Mouse (Mus musculus) midbrain, postnatal 0 days (tissue): ENCODE measurements at regions not wholly inside any gene's neighbourhood (a gene's known extent, or its start where the extent isn't known, plus 50 kb on each side); places are given as distances from the start of the nearest gene placed in this dataset.

Source experiments
- ATAC-seq: fragments of 200-750 bp; cut with Nextera tagmentation; 2 replicates; pipeline ENCODE4 v1.8.0; 2017; ENCODE audit warnings: moderate number of reproducible peaks, mild to moderate bottlenecking, moderate TSS enrichment, moderate library complexity; ENCODE audit not compliant: low FRiP score
- DNase-seq: peaks from one replicate; pipeline ENCODE4 v3.0.0-alpha.2; 2015; ENCODE audit warnings: low spot score
- H3K27ac ChIP-seq: fragments of 300-500 bp; sonication (generic); 2 replicates; pipeline ENCODE4 v1.5.1; 2014; ENCODE audit warnings: low read depth, mild to moderate bottlenecking, low read length, mixed read lengths
- H3K27me3 ChIP-seq: fragments of 300-500 bp; sonication (generic); 2 replicates; pipeline ENCODE4 v1.6.1; 2014; ENCODE audit warnings: low read length, control low read depth, mixed read lengths; ENCODE audit not compliant: insufficient read depth
- H3K36me3 ChIP-seq: fragments of 300-500 bp; sonication (generic); 2 replicates; pipeline ENCODE4 v1.6.1; 2014; ENCODE audit warnings: low read length, control low read depth, mixed read lengths; ENCODE audit not compliant: insufficient read depth
- H3K4me1 ChIP-seq: fragments of 300-500 bp; sonication (generic); 2 replicates; pipeline ENCODE4 v1.6.1; 2014; ENCODE audit warnings: mild to moderate bottlenecking, control low read depth, antibody characterized with exemption, low read length, mixed read lengths; ENCODE audit not compliant: insufficient read depth
- H3K4me2 ChIP-seq: fragments of 300-500 bp; sonication (generic); 2 replicates; pipeline ENCODE4 v1.6.1; 2014; ENCODE audit warnings: low read depth, mild to moderate bottlenecking, low read length, mixed read lengths; ENCODE audit not compliant: poor library complexity, severe bottlenecking
- H3K4me3 ChIP-seq: fragments of 300-500 bp; sonication (generic); 2 replicates; pipeline ENCODE4 v1.5.1; 2014; ENCODE audit warnings: low read depth, mild to moderate bottlenecking, low read length, moderate library complexity
- H3K9ac ChIP-seq: fragments of 300-500 bp; sonication (generic); replicated peaks from 2 replicates; pipeline ENCODE4 v1.6.1; 2014; ENCODE audit warnings: mild to moderate bottlenecking, low read length, moderate library complexity, mixed read lengths; ENCODE audit not compliant: poor library complexity, severe bottlenecking
- H3K9me3 ChIP-seq: fragments of 300-500 bp; sonication (generic); 2 replicates; pipeline ENCODE4 v1.6.1; 2016; ENCODE audit warnings: low read length, control low read depth
- CTCF ChIP-seq: IDR thresholded peaks from 2 replicates; pipeline ENCODE4 v1.5.1; 2016; ENCODE audit warnings: antibody characterized with exemption, mild to moderate bottlenecking
- WGBS: fragments of 180-500 bp; shearing (Covaris S2); extraction: QIAGEN DNeasy Blood & Tissue Kit; methylation state at CpG from one replicate; pipeline ENCODE4 v1.1.7; 2014; 5-methylcytosine and 5-hydroxymethylcytosine counted together

GRCm38 (mm10) chr7:83258363-83258916 lies 326.3 kb upstream of the Tmc3 start:
- Histone ChIP-seq H3K4me1 (no peaks in the 10 kb centered on the region), H3K27me3 (no peaks in the 10 kb centered on the region), H3K9ac (no peak overlapping the region), H3K36me3 (no peaks in the 10 kb centered on the region), H3K27ac (no peak overlapping the region), H3K4me3 (no peak overlapping the region), H3K4me2 (no peak overlapping the region), H3K9me3 (no peaks in the 10 kb centered on the region)
- 52% methylated on average over 2 of the region's 2 CpGs for WGBS
- no peak for DNase-seq
- TF ChIP-seq CTCF = no peak
- ATAC-seq = no peak

- DNase-seq = no peak
- Histone ChIP-seq H3K36me3 (no peaks in the 10 kb centered on the region), H3K9ac (no peak overlapping the region), H3K4me1 (no peaks in the 10 kb centered on the region), H3K9me3 (no peaks in the 10 kb centered on the region), H3K4me2 (no peak overlapping the region), H3K27me3 (no peaks in the 10 kb centered on the region), H3K27ac (no peak overlapping the region), H3K4me3 (no peak overlapping the region)
- TF ChIP-seq CTCF = no peak
- ATAC-seq = no peak
Measured at GRCm38 (mm10) chr7:83261489-83261888, 323.2 kb upstream of the Tmc3 start.

- no peaks in the 10 kb centered on the region for H3K36me3 ChIP-seq
- H3K4me1 ChIP-seq = no peaks in the 10 kb centered on the region
- H3K27me3 ChIP-seq = no peaks in the 10 kb centered on the region
- ATAC-seq = no peak
- no peak for TF ChIP-seq CTCF
- no peaks in the 10 kb centered on the region for H3K9me3 ChIP-seq
- no peak overlapping the region for H3K4me3 ChIP-seq
- H3K27ac ChIP-seq = no peak overlapping the region
- DNase-seq = no peak
- H3K9ac ChIP-seq = no peak overlapping the region
- no peak overlapping the region for H3K4me2 ChIP-seq
- WGBS = 34% methylated on average over 5 of the region's 5 CpGs
Measured at GRCm38 (mm10) chr7:83289915-83290773, 294.6 kb upstream of the Tmc3 start.

- TF ChIP-seq CTCF = no peak
- DNase-seq = no peak
- Histone ChIP-seq H3K4me1 (no peaks in the 10 kb centered on the region), H3K4me2 (no peak overlapping the region), H3K9ac (no peak overlapping the region), H3K27me3 (no peaks in the 10 kb centered on the region), H3K27ac (no peak overlapping the region), H3K9me3 (no peaks in the 10 kb centered on the region), H3K36me3 (no peaks in the 10 kb centered on the region), H3K4me3 (no peak overlapping the region)
- 60% methylated on average over 1 of the region's 1 CpGs for WGBS
- no peak for ATAC-seq
Measured at GRCm38 (mm10) chr7:83307112-83307511, 277.6 kb upstream of the Tmc3 start.

- no peak for DNase-seq
- no peak for ATAC-seq
- Histone ChIP-seq H3K27ac (no peak overlapping the region), H3K4me3 (no peak overlapping the region), H3K4me2 (no peak overlapping the region), H3K9ac (no peak overlapping the region), H3K4me1 (no peaks in the 10 kb centered on the region), H3K9me3 (no peaks in the 10 kb centered on the region), H3K36me3 (no peaks in the 10 kb centered on the region), H3K27me3 (no peaks in the 10 kb centered on the region)
- no peak for TF ChIP-seq CTCF
- 74% methylated on average over 4 of the region's 4 CpGs for WGBS
Measured at GRCm38 (mm10) chr7:83312172-83312571, 272.6 kb upstream of the Tmc3 start.

- H3K27ac ChIP-seq = no peak overlapping the region
- H3K4me3 ChIP-seq = no peak overlapping the region
- H3K4me1 ChIP-seq = no peaks in the 10 kb centered on the region
- no peaks in the 10 kb centered on the region for H3K36me3 ChIP-seq
- WGBS = 23% methylated on average over 5 of the region's 5 CpGs
- no peaks in the 10 kb centered on the region for H3K27me3 ChIP-seq
- peak; percentile 80 for ATAC-seq
- H3K9me3 ChIP-seq = no peaks in the 10 kb centered on the region
- DNase-seq = peak; percentile 38
- H3K4me2 ChIP-seq = no peak overlapping the region
- no peak overlapping the region for H3K9ac ChIP-seq
- no peak for TF ChIP-seq CTCF
Measured at GRCm38 (mm10) chr7:83329809-83330412, 254.8 kb upstream of the Tmc3 start.
